Mouse (Mus musculus) heart, postnatal 0 days (tissue): ENCODE measurements at regions not wholly inside any gene's neighbourhood (a gene's known extent, or its start where the extent isn't known, plus 50 kb on each side); places are given as distances from the start of the nearest gene placed in this dataset.

ENCODE experiments used
- CTCF ChIP-seq: IDR thresholded peaks from 2 replicates; pipeline ENCODE4 v1.5.1; 2016; ENCODE audit warnings: antibody characterized with exemption, control low read depth, low read depth
- EP300 ChIP-seq: IDR thresholded peaks from 2 replicates; pipeline ENCODE4 v1.6.1; 2016; ENCODE audit warnings: antibody characterized with exemption, low read depth

- TF ChIP-seq CTCF: no peak
- no peak for TF ChIP-seq EP300
Measured at GRCm38 (mm10) chr10:52530846-52531245, 113.5 kb downstream of the Nus1 start.
